Mouse (Mus musculus) kidney, adult 2 months (tissue): ENCODE measurements around the gene Polr2a.

Source experiments
- CTCF ChIP-seq: fragments of 200-500 bp; conservative IDR thresholded peaks from 2 replicates; pipeline ENCODE4 v1.5.1; 2011; ENCODE audit warnings: low read depth, mild to moderate bottlenecking, control low read depth, low read length, moderate library complexity, mixed read lengths; ENCODE audit not compliant: insufficient read depth, insufficient read length
- POLR2A ChIP-seq: fragments of 200-500 bp; IDR thresholded peaks from one replicate; pipeline ENCODE4 v1.6.1; 2011; ENCODE audit warnings: low read depth, low read length, control low read depth

DNA sequence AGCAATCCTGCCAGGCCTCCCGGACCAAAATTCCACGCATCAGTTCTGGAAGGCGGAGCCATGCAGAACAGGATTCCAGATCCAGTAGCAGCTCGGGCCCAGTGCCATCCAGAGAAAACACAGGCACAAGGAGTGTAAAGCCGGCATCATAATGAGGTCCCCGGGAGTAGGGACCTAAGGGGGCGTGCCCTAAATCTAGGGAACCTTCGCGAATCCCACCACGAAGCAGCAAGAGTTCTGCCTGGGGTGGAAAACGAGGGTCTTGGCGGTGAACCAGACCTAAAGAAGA, 46.2 kb upstream of the Polr2a start:
- TF ChIP-seq CTCF (no peak), POLR2A (no peak)
